Comparison of ENCODE assay signal across 9 mouse cellular contexts in the genomic region with DNA sequence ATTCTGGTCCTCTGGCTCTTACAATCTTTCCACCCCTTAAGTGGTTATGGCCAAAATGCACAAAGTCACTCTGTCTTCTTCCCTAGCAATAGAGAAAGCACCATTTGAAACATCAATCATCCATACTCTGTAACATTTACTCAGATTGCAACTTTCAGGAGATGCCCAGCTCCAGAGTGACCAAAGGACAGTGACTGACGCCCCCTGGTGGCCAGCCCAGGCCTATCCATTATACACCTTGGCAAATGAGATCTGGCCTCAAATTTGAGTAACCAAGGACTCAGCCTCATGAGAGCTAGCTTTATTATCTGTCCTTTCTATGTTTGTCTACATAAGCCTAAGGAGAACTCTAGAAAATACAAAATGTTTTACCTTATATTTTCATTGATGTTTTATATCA. TPM values are rescaled to one million over a fixed set of nuclear protein-coding genes. Genes with fewer than 3 reads are reported as not detected.
A peak's percentile ranks its signal among the peaks of the same experiment; 100 is the strongest.
DNase-seq lines count a peak whose midpoint lies in the region; ATAC-seq and TF ChIP-seq lines count a peak whose summit lies in the region.
"Had no signal": no experiment of that assay in that cellular context is flagged by ENCODE, and none has a peak within 500 bp of the region (broad histone marks: within the 10 kb centered on the region; RNA-seq: fewer than 3 reads in every experiment).

No protein-coding gene starts in this region.

- no peaks in the 10 kb centered on the region for H3K9me3 ChIP-seq in intestine, postnatal 0 days (ENCODE audit: control insufficient read depth)
- H3K9me3 ChIP-seq in intestine, embryonic 16.5 days (ENCODE audit: control insufficient read depth, low read length) = no peaks in the 10 kb centered on the region
- no peaks in the 10 kb centered on the region for H3K9me3 ChIP-seq in forebrain, embryonic 11.5 days (ENCODE audit: control insufficient read depth, low read length)
- H3K9me3 ChIP-seq in hindbrain, postnatal 0 days (ENCODE audit: low read length) = no peaks in the 10 kb centered on the region
- no peaks in the 10 kb centered on the region for H3K9me3 ChIP-seq in midbrain, postnatal 0 days (ENCODE audit: low read length)
- H3K9me3 ChIP-seq: limb, embryonic 15.5 days had no signal

- H3K4me1 ChIP-seq in intestine, postnatal 0 days (replicated peaks; ENCODE audit: control insufficient read depth, insufficient read depth, low read length) = no peaks in the 10 kb centered on the region
- H3K4me1 ChIP-seq in intestine, embryonic 16.5 days (ENCODE audit: control insufficient read depth, insufficient read depth, low read length) = no peaks in the 10 kb centered on the region
- H3K4me1 ChIP-seq in forebrain, embryonic 11.5 days (replicated peaks; ENCODE audit: control insufficient read depth, insufficient read depth, low read length) = no peaks in the 10 kb centered on the region
- no peaks in the 10 kb centered on the region for H3K4me1 ChIP-seq in hindbrain, postnatal 0 days (ENCODE audit: insufficient read depth, low read length)
- H3K4me1 ChIP-seq in midbrain, postnatal 0 days (ENCODE audit: insufficient read depth, low read length) = no peaks in the 10 kb centered on the region

- no peak overlapping the region for H3K4me2 ChIP-seq in intestine, postnatal 0 days (replicated peaks; ENCODE audit: low read depth)
- no peak overlapping the region for H3K4me2 ChIP-seq in intestine, embryonic 16.5 days (ENCODE audit: low read depth, low read length)
- no peak overlapping the region for H3K4me2 ChIP-seq in forebrain, embryonic 11.5 days (ENCODE audit: low read depth, low read length, severe bottlenecking)
- no peak overlapping the region for H3K4me2 ChIP-seq in hindbrain, postnatal 0 days (ENCODE audit: low read depth, low read length)
- no peak overlapping the region for H3K4me2 ChIP-seq in midbrain, postnatal 0 days (ENCODE audit: low read depth, low read length, poor library complexity, severe bottlenecking)
- H3K4me2 ChIP-seq: limb, embryonic 15.5 days had no signal

- DNase-seq in brain, adult 2 months (ENCODE audit: low read depth, low spot score) = peak; percentile 65
- DNase-seq in forebrain, embryonic 11.5 days (ENCODE audit: low spot score) = peak; percentile 80
- peak; percentile 50 for DNase-seq in hindbrain, postnatal 0 days (ENCODE audit: low spot score)
- peak; percentile 26 to 28 for DNase-seq in left cerebral cortex, postnatal 14 days (ENCODE audit: low spot score in 2 of 2)
- peak; percentile 46 for DNase-seq in midbrain, postnatal 0 days (ENCODE audit: low spot score)
- DNase-seq in yolk sac, embryonic 10.5 days (ENCODE audit: low spot score) = peak; percentile 9

- 3% methylated on average over 1 of the region's 1 CpGs for WGBS in intestine, postnatal 0 days
- WGBS in intestine, embryonic 16.5 days = 0% methylated on average over 1 of the region's 1 CpGs
- WGBS in forebrain, embryonic 11.5 days = 0% methylated on average over 1 of the region's 1 CpGs
- 0% methylated on average over 1 of the region's 1 CpGs for WGBS in hindbrain, postnatal 0 days
- WGBS in midbrain, postnatal 0 days = 0% methylated on average over 1 of the region's 1 CpGs

- no peak overlapping the region for H3K27ac ChIP-seq in intestine, postnatal 0 days (ENCODE audit: low read depth, low read length)
- H3K27ac ChIP-seq in intestine, embryonic 16.5 days (ENCODE audit: low read length) = no peak overlapping the region
- H3K27ac ChIP-seq in forebrain, embryonic 11.5 days (ENCODE audit: low read depth, low read length) = no peak overlapping the region
- H3K27ac ChIP-seq in hindbrain, postnatal 0 days = no peak overlapping the region
- no peak overlapping the region for H3K27ac ChIP-seq in midbrain, postnatal 0 days (ENCODE audit: low read depth, low read length)
- H3K27ac ChIP-seq: limb, embryonic 15.5 days had no signal

- TF ChIP-seq CTCF in intestine, postnatal 0 days (IDR thresholded peaks at IDR 0.05; ENCODE audit: low read depth) = peak; percentile 73
- TF ChIP-seq CTCF in hindbrain, postnatal 0 days (IDR thresholded peaks at IDR 0.05; ENCODE audit: low read depth) = peak; percentile 78
- TF ChIP-seq CTCF in midbrain, postnatal 0 days (IDR thresholded peaks at IDR 0.05) = peak; percentile 68

- no peaks in the 10 kb centered on the region for H3K27me3 ChIP-seq in intestine, postnatal 0 days (replicated peaks; ENCODE audit: control insufficient read depth, insufficient read depth, low read length)
- H3K27me3 ChIP-seq in intestine, embryonic 16.5 days (replicated peaks; ENCODE audit: control insufficient read depth, insufficient read depth, low read length) = no peaks in the 10 kb centered on the region
- no peaks in the 10 kb centered on the region for H3K27me3 ChIP-seq in forebrain, embryonic 11.5 days (ENCODE audit: control insufficient read depth, insufficient read depth, low read length)
- H3K27me3 ChIP-seq in hindbrain, postnatal 0 days (ENCODE audit: insufficient read depth, low read length) = no peaks in the 10 kb centered on the region
- no peaks in the 10 kb centered on the region for H3K27me3 ChIP-seq in midbrain, postnatal 0 days (ENCODE audit: insufficient read depth, low read length)
- H3K27me3 ChIP-seq: limb, embryonic 15.5 days had no signal

- no peak overlapping the region for H3K4me3 ChIP-seq in intestine, postnatal 0 days (ENCODE audit: low read depth, low read length)
- no peak overlapping the region for H3K4me3 ChIP-seq in intestine, embryonic 16.5 days (ENCODE audit: low read length)
- H3K4me3 ChIP-seq in forebrain, embryonic 11.5 days (ENCODE audit: low read depth, low read length) = no peak overlapping the region
- H3K4me3 ChIP-seq in hindbrain, postnatal 0 days (ENCODE audit: low read length) = no peak overlapping the region
- H3K4me3 ChIP-seq in midbrain, postnatal 0 days (ENCODE audit: low read depth, low read length) = no peak overlapping the region
- H3K4me3 ChIP-seq: limb, embryonic 15.5 days had no signal

- no peaks in the 10 kb centered on the region for H3K36me3 ChIP-seq in intestine, postnatal 0 days (ENCODE audit: control insufficient read depth, insufficient read depth)
- no peaks in the 10 kb centered on the region for H3K36me3 ChIP-seq in intestine, embryonic 16.5 days (ENCODE audit: control insufficient read depth, insufficient read depth, low read length)
- no peaks in the 10 kb centered on the region for H3K36me3 ChIP-seq in forebrain, embryonic 11.5 days (ENCODE audit: control insufficient read depth, insufficient read depth, low read length)
- no peaks in the 10 kb centered on the region for H3K36me3 ChIP-seq in hindbrain, postnatal 0 days (ENCODE audit: insufficient read depth, low read length)
- no peaks in the 10 kb centered on the region for H3K36me3 ChIP-seq in midbrain, postnatal 0 days (ENCODE audit: insufficient read depth, low read length)
- H3K36me3 ChIP-seq: limb, embryonic 15.5 days had no signal

- no peak overlapping the region for H3K9ac ChIP-seq in intestine, postnatal 0 days (ENCODE audit: low read depth, low read length)
- H3K9ac ChIP-seq in intestine, embryonic 16.5 days (ENCODE audit: low read depth, low read length) = no peak overlapping the region
- H3K9ac ChIP-seq in forebrain, embryonic 11.5 days (ENCODE audit: low read length) = no peak overlapping the region
- H3K9ac ChIP-seq in hindbrain, postnatal 0 days (replicated peaks; ENCODE audit: low read length) = no peak overlapping the region
- no peak overlapping the region for H3K9ac ChIP-seq in midbrain, postnatal 0 days (replicated peaks; ENCODE audit: low read length, poor library complexity, severe bottlenecking)
- H3K9ac ChIP-seq: limb, embryonic 15.5 days had no signal

- no peak for ATAC-seq in intestine, postnatal 0 days
- no peak for ATAC-seq in intestine, embryonic 16.5 days
- peak; percentile 55; the same call in 1 of the 2 replicates for ATAC-seq in forebrain, embryonic 11.5 days (replicated peaks; ENCODE audit: low FRiP score)
- ATAC-seq in hindbrain, postnatal 0 days = peak; percentile 68; the same call in 1 of the 2 replicates
- no peak for ATAC-seq in midbrain, postnatal 0 days (ENCODE audit: low FRiP score)

- intact Hi-C loops in left cerebral cortex, postnatal 14 days (cut with DNase I) = loop anchor here (5.0 kb wide), 1 partner anchor 130 kb away; no protein-coding TSS in a partner anchor

RNA-seq across cellular contexts. Expression of a gene that starts 44.7 kb away (rescaled TPM):
- polyA plus RNA-seq in intestine, postnatal 0 days (2015; fragmentation: Nextera tagmentation; extraction: Ambion mirVana) = 0.37 and 0.44 TPM in 2 replicates
- polyA plus RNA-seq in intestine, embryonic 16.5 days (2015; fragmentation: Nextera tagmentation; extraction: Ambion mirVana) = 0.39 and 0.42 TPM in 2 replicates
- polyA plus RNA-seq in forebrain, embryonic 11.5 days (2014; fragmentation: Nextera tagmentation; extraction: Ambion mirVana) = 0.29 and 0.44 TPM in 2 replicates
- 1.8 and 2.1 TPM in 2 replicates for total RNA-seq in hindbrain, postnatal 0 days (2014; rRNA removed)
- polyA plus RNA-seq in hindbrain, postnatal 0 days (2015; fragmentation: Nextera tagmentation; extraction: Ambion mirVana) = 0.88 and 0.95 TPM in 2 replicates
- total RNA-seq in left cerebral cortex, postnatal 14 days (2021) = 1 to 10 TPM; 5.5 to 8.0 TPM
- 1.3 and 1.7 TPM in 2 replicates for total RNA-seq in midbrain, postnatal 0 days (2014; rRNA removed)
- polyA plus RNA-seq in midbrain, postnatal 0 days (2015; fragmentation: Nextera tagmentation; extraction: Ambion mirVana) = 0.73 and 0.76 TPM in 2 replicates

Comparison
In these comparisons a context has a peak if more than half of its experiments do, and no peak if none do; other contexts are left out.
1. ATAC-seq: peak in forebrain, embryonic 11.5 days (single experiment) and hindbrain, postnatal 0 days (single experiment); none in intestine, postnatal 0 days (single experiment), intestine, embryonic 16.5 days (single experiment) and midbrain, postnatal 0 days (single experiment).
2. DNase-seq: peak in every context shown above with its lines; median percentile 80 in forebrain, embryonic 11.5 days; 65 in brain, adult 2 months; 50 in hindbrain, postnatal 0 days; 46 in midbrain, postnatal 0 days; 27 in left cerebral cortex, postnatal 14 days; 9 in yolk sac, embryonic 10.5 days.
3. Peak in every context shown above with its lines, with median percentiles within 50 percentile points of each other: CTCF ChIP-seq.